Mouse (Mus musculus): ENCODE results near the gene Masp1.

Gene Masp1

DNA sequence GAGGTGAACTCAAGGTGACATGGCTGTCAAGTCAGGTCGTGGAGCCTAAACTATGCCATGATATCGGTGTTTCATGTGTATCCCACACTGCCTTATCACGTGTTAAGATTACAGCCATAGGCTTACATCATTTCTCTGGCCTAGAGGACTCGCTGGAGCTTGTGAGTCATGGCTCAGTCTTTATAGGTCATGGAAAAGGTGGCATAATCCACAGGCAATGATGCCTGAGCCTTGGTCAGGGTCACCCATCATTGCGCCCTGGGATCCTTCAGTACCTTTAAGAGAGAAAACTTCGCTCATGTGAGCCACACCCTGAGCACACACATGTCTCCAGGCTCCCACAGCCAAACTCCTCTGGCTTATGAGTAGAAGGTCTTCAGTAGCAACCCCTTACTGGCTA, 49.1 kb downstream of the Masp1 start:
- in situ Hi-C loops (cut with MboI; ENCODE audit: low sequenced_read_pairs): no loop called here

DNA sequence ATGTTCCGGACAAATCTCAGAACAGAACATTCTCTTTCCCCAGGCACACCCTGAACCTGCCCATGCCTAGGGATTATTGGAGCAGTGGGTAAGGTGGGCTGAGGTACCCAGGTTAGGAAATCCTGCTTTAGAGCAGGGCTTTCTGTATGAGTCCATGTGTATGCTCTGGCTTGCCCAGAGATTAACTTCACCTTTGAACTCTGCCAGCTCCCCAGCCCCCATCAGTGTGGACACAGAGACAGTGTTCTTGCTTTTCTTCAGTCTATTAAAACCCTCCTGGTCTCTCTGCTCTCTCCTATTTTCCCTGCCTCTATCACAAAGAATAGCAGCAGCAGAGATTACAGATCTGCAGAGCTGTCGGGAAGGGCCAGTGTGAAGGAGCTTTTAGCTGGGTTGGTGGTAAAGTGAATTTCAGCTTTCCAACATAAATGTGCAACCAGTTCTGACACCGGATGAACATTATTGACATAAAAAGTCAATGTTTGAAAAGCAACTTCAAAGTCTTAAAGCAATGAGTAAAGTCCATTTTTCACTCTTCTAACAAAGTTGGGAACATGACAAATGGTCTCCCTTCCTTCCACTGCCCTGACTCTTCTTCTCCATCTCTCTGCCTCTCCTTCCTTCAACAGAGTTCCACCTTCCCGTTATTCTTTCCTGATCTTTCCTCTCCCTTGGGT, 56.8 kb downstream of the Masp1 start:
- in situ Hi-C loops (cut with MboI; ENCODE audit: low sequenced_read_pairs): no loop called here

DNA sequence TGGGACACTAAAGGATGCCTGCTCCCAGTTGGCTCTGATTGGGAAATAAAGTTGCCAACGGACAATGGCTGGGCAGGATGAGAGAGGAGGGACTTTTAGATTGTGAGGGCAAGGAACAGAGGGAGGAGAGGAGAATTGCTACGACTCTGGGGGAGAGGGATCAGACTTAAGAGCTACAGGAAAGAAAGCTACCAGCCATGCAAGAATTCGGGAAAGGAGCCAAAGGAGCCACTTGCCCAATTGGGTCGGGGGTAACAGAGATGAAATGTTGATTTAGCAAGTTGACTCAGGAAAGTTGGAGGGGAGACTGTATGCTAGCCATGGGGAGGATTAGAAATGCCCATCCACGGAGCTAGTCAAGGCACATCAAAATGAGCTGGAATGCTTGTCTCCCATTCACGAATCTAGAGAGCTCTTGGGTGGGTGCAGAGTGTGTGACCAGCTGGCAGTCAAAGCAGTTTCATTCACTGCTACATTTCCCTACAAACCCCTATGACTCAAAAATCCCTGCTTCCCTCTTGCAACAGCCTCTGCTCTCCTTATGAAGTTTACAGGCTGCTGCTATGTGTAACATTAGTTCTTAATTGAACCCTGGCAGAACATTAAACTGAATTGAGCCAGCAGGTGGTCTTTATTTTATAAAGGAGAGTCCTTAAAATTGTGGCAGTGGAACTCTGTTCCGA, 61.6 kb downstream of the Masp1 start:
- in situ Hi-C loops (cut with MboI; ENCODE audit: low sequenced_read_pairs): loop anchor here (10.0 kb wide), 1 partner anchor 436 kb away; the partner anchor contains the start of gene Sst

DNA sequence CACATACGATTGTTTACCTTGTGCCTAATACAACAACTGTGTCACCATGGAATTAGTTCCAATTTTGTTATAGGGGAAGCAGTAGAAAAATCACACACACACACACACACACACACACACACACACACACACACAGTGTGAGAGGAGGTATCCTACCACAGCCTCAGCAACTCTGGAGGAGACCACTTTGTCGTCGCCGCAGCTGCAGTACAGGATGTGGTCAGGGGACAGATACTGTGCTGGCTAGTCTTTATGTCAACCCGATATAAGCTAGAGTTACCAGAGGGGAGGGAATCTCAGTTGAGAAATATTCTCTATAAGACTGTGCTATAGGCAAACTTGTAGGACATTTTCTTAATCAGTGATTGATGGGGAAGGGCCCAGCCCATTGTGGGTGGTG, 63.3 kb downstream of the Masp1 start:
- in situ Hi-C loops (cut with MboI; ENCODE audit: low sequenced_read_pairs): loop anchor here (10.0 kb wide), 1 partner anchor 437 kb away; the partner anchor contains the start of gene Sst

DNA sequence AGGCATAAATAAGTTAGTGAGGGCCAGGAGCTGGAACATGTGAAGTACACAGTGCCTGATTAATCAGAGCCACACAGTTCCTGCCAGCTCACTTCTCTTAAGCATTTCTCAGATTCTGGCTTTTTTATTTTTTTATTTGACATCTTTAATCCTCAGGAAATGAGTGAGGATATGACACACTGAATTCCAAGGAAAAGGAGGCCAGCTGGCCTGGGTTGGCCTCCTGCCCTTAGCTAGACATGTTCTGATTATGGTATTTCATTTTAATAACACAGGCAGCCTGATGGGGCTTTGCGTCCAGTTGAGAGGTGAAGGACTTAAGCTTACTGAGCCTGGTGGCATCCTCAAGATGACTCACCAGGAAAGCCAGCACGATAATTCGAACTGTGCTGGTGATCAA, 64.1 kb downstream of the Masp1 start:
- in situ Hi-C loops (cut with MboI; ENCODE audit: low sequenced_read_pairs): loop anchor here (10.0 kb wide), 1 partner anchor 438 kb away; the partner anchor contains the start of gene Sst

DNA sequence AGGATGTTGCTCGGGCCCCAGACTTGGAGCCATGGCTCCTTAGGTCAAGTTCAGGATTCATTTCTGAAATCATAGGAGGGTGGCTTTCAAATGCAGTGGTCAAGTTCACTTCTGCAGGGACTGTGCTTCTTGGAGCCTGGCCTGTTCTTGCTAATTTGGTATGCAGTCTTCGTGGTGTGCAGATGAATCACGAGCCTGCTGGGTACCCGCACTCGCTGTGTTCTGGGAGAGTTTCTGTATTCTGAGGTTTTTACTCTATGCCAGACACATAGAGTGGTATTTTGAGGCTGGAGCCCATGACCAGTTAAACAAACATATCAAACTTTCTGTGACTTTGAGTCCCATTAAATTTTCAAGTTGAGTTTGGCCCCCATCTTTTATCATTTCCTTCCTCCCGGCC, 66.2 kb downstream of the Masp1 start:
- in situ Hi-C loops (cut with MboI; ENCODE audit: low sequenced_read_pairs): loop anchor here (10.0 kb wide), 1 partner anchor 440 kb away; the partner anchor contains the start of gene Sst

DNA sequence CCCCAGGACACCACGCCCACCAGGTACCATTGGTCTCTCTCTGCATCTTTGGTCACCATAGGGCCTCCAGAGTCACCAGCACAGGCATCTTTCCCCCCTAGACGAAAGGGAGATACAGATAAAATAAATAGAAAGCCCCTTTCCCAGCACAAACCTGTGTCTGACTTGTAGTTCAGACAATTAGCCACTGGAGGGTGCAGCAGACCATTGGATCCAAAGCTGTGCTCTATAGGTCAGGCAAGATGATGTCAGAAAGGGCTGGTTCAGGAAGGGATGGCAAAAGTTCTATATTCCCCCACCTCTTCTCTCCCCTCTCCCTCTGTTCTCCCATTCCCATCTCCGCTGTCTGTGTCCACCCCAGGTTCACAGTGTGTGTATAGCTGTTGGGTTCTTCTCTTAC, 68.1 kb downstream of the Masp1 start:
- in situ Hi-C loops (cut with MboI; ENCODE audit: low sequenced_read_pairs): loop anchor here (10.0 kb wide), 1 partner anchor 442 kb away; the partner anchor contains the start of gene Sst

DNA sequence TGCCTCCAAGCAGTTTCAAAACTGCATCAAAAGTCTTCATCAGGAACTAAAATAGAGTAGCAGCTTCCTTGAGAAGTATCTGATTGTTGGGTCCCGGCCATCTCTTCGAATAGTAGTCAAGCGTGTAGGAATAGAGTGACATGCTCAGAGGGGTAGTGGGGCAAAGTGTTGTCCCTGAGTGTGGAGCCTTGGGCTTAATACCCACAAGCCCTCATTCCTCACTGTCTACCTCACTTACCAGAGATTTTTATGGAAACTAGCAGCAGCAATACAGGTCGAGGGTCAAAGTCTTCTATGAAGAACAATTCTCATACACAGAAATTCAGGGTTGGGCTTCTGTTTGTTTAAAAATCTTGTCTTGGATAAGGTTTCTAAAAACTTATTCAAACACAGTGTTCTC, 69.8 kb downstream of the Masp1 start:
- in situ Hi-C loops (cut with MboI; ENCODE audit: low sequenced_read_pairs): loop anchor here (10.0 kb wide), 1 partner anchor 444 kb away; the partner anchor contains the start of gene Sst

DNA sequence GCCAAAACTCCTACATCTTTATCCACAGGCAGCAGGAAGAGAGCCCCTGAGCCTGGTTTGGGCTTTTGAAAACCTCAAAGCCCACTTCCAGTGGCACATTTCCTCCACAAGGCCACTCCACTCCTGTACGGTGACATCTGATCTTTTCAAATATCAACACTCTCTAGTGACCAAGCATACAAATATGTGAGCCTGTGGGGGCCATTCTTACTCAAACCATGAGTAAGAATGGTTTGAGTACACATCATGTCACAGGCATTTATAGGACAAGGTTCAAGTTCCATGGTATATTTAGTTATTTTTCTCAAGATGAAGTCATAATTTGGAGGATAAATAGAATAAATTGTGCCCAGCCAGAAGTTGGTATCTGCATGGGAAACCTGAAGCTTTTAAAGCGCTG, 70.7 kb downstream of the Masp1 start:
- in situ Hi-C loops (cut with MboI; ENCODE audit: low sequenced_read_pairs): loop anchor here (10.0 kb wide), 1 partner anchor 445 kb away; the partner anchor contains the start of gene Sst

DNA sequence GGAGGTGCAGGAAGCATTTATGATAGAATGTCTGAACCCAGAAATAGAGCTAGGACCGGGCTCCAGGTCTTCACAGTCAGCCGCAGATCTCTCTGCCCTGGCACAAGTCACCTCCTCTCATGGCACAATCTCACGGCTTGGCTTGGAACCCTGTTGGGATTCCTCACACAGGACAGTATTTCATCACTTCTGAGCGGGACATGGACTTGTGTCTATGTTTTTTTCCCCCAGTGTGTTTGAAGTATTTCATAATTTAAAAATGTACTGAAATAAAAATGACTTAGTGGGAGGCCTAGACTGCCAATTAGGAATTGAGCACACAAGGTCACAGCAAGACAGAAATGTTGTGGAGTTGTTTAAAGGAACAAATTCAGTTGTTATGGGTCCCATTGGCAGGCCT, 76.4 kb downstream of the Masp1 start:
- in situ Hi-C loops (cut with MboI; ENCODE audit: low sequenced_read_pairs): no loop called here

DNA sequence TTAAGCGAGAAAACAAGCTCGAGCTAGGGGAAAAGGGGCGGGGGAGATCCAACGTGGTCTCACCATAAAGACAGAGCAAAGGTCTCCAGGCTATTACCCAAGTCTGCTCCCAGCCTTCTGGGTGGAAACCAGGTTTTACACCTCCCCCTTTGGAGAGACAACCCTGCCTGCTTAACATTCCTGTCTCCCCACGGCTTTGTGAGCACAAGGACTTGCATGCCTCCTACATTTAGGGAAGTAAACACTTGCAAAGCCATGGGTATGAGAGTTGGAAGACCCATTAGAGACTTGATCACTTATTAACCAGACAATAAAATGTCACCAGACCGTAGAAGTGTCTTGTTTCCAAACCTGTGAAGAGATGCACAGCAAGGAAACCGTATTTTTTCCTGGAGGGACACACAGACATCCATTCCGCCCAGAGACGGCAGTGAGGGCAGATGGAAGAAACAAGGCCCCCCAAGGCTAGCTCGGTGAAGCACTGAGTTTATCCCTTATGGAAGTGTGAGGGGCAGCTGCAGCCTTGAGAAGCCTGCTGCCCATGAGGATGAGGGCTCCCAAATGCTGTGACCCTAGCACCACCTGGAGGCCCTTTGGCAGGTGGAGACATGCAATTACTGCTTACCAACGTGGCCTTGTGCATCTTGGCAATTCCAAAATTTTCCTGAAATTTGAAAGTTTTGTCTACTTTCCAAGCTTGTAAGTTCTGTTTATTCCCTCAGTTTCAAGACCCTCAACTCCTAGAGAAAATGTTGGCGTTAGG, 83.0 kb downstream of the Masp1 start:
- in situ Hi-C loops (cut with MboI; ENCODE audit: low sequenced_read_pairs): no loop called here

DNA sequence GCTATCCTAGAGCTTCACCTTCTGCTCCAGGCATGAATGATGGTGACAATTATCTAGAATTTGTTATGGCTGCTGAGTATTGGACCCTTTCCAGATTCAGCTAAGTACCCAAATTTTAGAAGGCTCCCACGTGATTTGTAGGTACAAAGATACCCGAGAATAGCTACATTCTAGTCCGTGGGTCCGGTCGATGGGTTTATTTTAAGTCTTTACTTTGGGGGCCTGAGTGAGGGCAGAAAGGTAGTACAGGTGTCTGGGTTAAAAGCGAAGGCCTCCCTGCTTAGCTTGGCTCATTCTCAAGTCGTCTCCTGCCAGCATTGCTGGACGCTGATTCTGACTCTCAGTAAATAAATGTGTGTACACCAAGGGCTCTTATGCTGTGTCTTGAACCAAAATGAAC, 90.6 kb downstream of the Masp1 start:
- in situ Hi-C loops (cut with MboI; ENCODE audit: low sequenced_read_pairs): no loop called here

DNA sequence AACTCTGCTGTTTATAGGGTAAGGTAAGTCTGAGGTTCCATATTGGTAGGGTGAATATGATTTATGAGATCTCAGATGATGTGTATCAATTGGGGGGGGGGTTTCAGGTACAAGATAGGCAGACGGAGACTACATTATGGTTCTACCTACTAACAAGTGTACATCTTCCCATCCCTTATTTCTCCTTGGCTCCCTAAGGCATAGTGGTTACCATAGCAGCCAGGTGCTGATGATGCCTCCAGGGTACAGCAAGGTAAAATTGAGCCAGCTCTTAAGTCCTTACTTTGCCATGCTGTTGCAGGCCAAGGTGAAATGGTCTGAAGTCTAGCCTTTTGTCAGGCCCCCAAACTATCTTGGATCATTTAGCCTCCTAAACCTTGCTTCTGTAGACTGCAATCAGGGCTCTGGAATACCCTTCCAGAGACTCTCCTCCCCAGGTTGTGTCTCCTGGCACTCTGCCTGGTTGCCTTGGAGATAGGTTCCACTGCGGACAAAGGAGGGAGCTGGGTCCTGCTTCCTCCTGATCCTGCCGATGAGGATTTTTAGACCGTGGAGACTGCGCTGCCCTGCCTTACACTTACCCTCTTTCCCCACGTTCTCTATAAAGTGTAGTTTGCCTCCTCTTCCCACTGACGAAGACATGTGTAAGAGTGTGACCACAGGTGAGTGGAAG, 91.8 kb downstream of the Masp1 start, which contains the start of gene Rtp1:
Rtp1 (plus strand) TSS at position 487 of the 673 bp plus-strand sequence.
- in situ Hi-C loops (cut with MboI; ENCODE audit: low sequenced_read_pairs): no loop called here

DNA sequence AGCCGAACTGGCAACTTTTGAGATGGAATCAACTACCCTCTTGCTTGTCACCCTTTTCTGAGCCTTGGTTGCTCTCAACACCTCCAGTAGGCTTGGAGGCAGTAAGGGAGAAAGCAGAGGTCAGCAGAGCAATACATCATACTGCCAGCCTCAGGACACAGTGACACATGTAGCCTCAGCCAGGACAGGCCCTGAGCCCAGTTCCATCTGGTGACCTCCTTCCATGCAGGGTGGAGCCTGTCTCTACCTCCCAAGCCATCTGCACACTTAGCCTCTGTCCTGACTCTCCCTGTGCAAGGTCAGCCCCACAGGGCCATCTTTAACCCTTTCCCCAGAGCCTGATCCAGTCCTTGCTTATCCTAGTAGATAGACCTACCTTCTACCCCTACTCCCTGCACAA, 92.9 kb downstream of the Masp1 start:
- in situ Hi-C loops (cut with MboI; ENCODE audit: low sequenced_read_pairs): no loop called here

DNA sequence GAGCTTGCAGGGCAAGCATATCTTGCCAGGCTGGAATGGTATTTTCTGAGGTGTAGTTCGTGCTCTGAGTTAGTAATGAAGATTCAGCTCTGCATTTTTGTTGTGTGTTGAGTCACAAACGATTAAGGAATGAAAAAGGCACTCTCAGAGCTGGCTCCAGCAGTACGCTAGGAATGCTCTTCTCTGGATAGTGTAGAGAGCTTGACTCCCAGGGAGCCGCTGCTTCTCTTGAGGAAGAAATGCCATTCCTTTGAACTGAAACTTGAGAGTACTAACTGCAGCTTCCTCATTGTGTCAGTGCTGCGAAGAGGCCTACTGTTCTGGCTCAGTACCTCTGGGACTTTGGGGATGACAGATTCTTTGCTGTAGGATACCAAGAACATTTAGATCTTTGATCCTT, 96.8 kb downstream of the Masp1 start:
- in situ Hi-C loops (cut with MboI; ENCODE audit: low sequenced_read_pairs): loop anchor here (25.0 kb wide), 1 partner anchor 287 kb away; the partner anchor contains the start of genes Adipoq and Rfc4

DNA sequence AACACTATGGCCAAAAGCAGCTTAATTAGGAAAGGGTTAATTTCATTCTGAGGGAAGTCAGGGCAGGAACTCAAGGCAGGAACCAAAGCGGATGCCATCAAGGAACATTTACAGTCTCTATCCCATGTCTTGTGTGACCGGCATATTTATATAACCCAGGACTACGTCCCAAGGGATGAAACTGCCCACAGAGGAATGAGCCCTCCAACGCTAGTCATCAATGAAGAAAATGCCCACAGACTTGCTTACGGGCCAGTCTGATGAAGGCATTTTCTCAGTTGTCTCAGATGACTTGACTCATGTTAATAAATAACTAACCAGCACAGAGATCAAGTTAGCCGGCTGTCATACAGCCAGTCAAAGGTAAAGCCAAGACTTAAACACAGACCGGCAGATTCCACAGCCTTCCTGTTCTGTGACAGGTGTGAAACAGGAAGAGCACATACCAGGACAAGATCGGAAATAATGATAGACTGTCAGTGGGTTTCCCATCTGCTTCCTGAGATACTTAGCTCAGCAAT, 101.0 kb downstream of the Masp1 start:
- in situ Hi-C loops (cut with MboI; ENCODE audit: low sequenced_read_pairs): loop anchor here (25.0 kb wide), 1 partner anchor 282 kb away; the partner anchor contains the start of genes Adipoq and Rfc4

DNA sequence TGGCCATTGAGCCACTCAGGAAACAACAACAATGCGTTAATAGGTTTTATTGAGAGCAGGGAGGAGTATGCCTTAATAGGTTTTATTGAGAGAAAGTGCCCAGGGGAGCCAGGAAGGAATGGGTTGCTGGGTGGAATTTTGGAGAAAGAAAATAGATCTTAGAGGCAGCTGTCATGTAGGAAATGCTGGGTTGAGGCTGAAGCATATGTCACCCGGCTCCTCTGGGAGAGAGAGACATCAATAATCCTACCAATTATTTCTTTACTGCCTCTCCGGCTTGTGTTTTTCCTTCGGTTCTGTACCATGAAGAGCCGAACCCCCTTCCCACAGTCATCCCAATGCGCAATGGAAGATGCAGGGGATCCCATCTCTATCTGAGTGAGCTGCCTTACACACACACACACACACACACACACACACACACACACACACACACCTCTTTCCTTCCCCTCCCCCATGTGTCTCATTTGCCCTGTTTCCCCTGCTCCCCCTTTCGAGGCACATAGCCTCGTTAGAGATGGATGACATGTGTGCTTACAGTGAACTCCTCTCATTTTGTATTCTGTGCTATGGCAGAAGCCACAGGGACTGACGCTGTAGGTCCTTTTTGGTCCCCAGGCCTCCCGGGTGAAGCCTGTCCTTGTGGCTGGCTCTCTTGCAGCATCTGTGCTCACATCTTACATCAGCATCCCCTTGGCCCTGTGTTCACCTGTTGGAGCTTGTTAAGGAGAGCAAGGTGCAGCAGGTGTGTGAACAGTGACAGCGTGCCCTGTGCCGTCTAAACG, 103.0 kb downstream of the Masp1 start:
- in situ Hi-C loops (cut with MboI; ENCODE audit: low sequenced_read_pairs): loop anchor here (25.0 kb wide), 1 partner anchor 280 kb away; the partner anchor contains the start of genes Adipoq and Rfc4

DNA sequence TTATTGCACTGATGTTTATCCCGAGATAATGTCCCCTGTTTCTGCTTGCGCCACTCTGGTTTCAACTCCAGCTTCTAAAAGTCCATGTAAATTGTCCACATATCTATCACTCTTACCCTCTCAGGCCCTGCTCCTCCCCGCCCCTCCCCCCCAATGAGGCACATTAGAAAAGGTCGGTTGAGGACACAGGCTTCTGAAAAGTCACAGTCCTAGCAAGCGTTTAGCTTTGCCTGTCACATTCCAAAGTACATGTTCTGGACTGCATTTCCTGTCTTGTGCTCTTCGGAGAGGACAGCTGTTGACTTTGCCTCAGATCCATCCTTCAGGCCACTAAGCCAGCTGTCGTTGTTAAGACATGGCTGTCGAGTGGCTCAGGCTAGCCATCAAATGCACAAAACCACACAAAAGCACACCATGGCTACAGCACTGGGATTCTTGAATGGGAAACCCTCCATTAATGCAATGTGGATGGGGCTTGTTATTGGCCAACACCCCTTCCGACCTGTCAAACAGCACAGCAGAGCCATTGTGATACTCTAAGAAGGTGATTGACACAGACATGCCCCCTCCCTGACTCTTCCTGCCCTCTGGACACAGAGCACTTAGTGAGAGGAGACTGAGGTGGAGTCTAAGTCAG, 103.8 kb downstream of the Masp1 start:
- in situ Hi-C loops (cut with MboI; ENCODE audit: low sequenced_read_pairs): loop anchor here (25.0 kb wide), 1 partner anchor 279 kb away; the partner anchor contains the start of genes Adipoq and Rfc4

DNA sequence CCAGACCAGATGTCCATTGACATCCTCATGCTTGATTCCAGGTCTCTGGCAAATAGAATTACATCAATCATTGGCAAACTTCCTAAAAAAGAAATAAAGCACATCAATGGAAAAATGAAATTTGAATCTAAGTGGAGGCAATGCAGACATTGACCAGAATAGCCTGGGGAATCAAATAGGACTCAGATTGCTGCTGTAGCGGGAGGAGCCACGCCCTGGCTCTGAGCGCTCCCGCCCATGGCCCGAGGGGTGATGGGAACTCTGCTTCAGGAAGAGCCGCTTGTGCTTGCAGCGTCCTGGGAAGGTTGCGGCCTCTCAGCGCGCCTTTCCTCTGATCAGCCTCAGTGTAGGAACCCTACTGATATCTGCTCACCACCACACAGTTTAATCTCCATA, 104.4 kb downstream of the Masp1 start:
- in situ Hi-C loops (cut with MboI; ENCODE audit: low sequenced_read_pairs): loop anchor here (25.0 kb wide), 1 partner anchor 279 kb away; the partner anchor contains the start of genes Adipoq and Rfc4

All from CH12F3 (cell line).